Mouse (Mus musculus) midbrain, embryonic 10.5 days (tissue): ENCODE measurements around the gene Tm4sf4. TPM values are rescaled to one million over a fixed set of nuclear protein-coding genes. Genes with fewer than 3 reads are reported as not detected.

Experiments
- DNase-seq: peaks from one replicate; pipeline ENCODE4 v3.0.0-alpha.2; 2017; ENCODE audit warnings: low spot score
- H3K27ac ChIP-seq: fragments of 300-500 bp; sonication (generic); replicated peaks from 2 replicates; pipeline ENCODE4 v1.5.1; 2016; ENCODE audit warnings: mild to moderate bottlenecking
- H3K27me3 ChIP-seq: fragments of 300-500 bp; sonication (generic); 2 replicates; pipeline ENCODE4 v1.6.1; 2016; ENCODE audit warnings: low read depth, mild to moderate bottlenecking; ENCODE audit not compliant: poor library complexity, severe bottlenecking
- H3K36me3 ChIP-seq: fragments of 300-500 bp; sonication (generic); 2 replicates; pipeline ENCODE4 v1.6.1; 2016; ENCODE audit warnings: mild to moderate bottlenecking, moderate library complexity
- H3K4me1 ChIP-seq: fragments of 300-500 bp; sonication (generic); 2 replicates; pipeline ENCODE4 v1.6.1; 2016
- H3K4me3 ChIP-seq: fragments of 300-500 bp; sonication (generic); 2 replicates; pipeline ENCODE4 v1.5.1; 2016; ENCODE audit warnings: mild to moderate bottlenecking, moderate library complexity
- H3K9me3 ChIP-seq: fragments of 300-500 bp; sonication (generic); replicated peaks from 2 replicates; pipeline ENCODE4 v1.6.1; 2016; ENCODE audit warnings: mild to moderate bottlenecking
- WGBS: fragments of 180-500 bp; shearing (Covaris S2); methylation state at CpG from one replicate; pipeline ENCODE4 v1.1.7; 2016; 5-methylcytosine and 5-hydroxymethylcytosine counted together
- polyA plus RNA-seq: library from polyadenylated mRNA; unstranded; fragments of >200 nt; fragmentation: Nextera tagmentation; extraction: Ambion mirVana; gene quantifications from 2 replicates; pipeline ENCODE4 v1.2.1, GENCODE M21; 2016

Gene Tm4sf4
- polyA plus RNA-seq, result not detected in 2 replicates

GRCm38 (mm10) chr3:57425089-57425730 is at the start of gene Tm4sf4:
TSS of gene Tm4sf4 (plus strand) at chr3:57425314.
- Histone ChIP-seq H3K27me3 (no peaks in the 10 kb centered on the region), H3K4me1 (no peaks in the 10 kb centered on the region), H3K36me3 (no peaks in the 10 kb centered on the region), H3K27ac (0 out of 2 replicates have a peak within 1 kb of the TSS, but pooled peaks have one; percentile 23), H3K9me3 (no peaks in the 10 kb centered on the region), H3K4me3 (no peak within 1 kb of the TSS)
- no peak for DNase-seq
- WGBS, result 75% methylated on average over 10 of the region's 10 CpGs

GRCm38 (mm10) chr3:57386423-57386822 is 38.7 kb upstream of the Tm4sf4 start:
- Histone ChIP-seq H3K4me1 (no peaks in the 10 kb centered on the region), H3K4me3 (no peak overlapping the region), H3K36me3 (no peaks in the 10 kb centered on the region), H3K27me3 (no peaks in the 10 kb centered on the region), H3K27ac (no peak overlapping the region), H3K9me3 (no peaks in the 10 kb centered on the region)
- WGBS, result 91% methylated on average over 6 of the region's 6 CpGs
- DNase-seq, result no peak

- Histone ChIP-seq H3K4me1 (no peaks in the 10 kb centered on the region), H3K4me3 (no peak overlapping the region), H3K27ac (no peak overlapping the region), H3K36me3 (no peaks in the 10 kb centered on the region), H3K27me3 (no peaks in the 10 kb centered on the region), H3K9me3 (no peaks in the 10 kb centered on the region)
- no peak for DNase-seq
- 70% methylated on average over 2 of the region's 2 CpGs for WGBS
Observed at GRCm38 (mm10) chr3:57386895-57387294, 38.2 kb upstream of the Tm4sf4 start.

- Histone ChIP-seq H3K27me3 (no peaks in the 10 kb centered on the region), H3K4me3 (no peak overlapping the region), H3K9me3 (no peaks in the 10 kb centered on the region), H3K4me1 (no peaks in the 10 kb centered on the region), H3K27ac (no peak overlapping the region), H3K36me3 (no peaks in the 10 kb centered on the region)
- no peak for DNase-seq
- WGBS, result 86% methylated on average over 2 of the region's 2 CpGs
Observed at GRCm38 (mm10) chr3:57387593-57387992, 37.5 kb upstream of the Tm4sf4 start.

DNA sequence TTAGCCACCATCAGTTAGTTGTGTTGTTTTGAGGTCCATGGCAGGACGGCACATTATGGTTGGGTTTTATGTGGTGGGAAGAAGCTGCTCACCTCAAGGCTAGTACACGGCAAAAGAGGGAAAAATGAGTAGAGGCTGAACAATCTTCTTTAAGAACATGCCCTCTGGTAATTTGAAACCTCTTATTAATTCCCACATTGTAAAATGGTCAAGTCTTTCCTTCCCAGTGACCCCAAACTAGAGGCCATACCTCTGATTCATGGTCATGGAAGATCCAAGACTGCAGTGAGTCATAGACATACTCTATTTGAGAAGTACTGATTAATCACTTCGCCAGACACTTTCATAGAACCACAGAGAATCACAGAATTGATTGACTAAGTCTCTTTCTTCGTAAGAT is 13.6 kb upstream of the Tm4sf4 start:
- H3K9me3 ChIP-seq, result no peaks in the 10 kb centered on the region
- no peak overlapping the region for H3K27ac ChIP-seq
- no peak for DNase-seq
- 90% methylated on average over 4 of the region's 4 CpGs for WGBS
- H3K4me1 ChIP-seq, result no peaks in the 10 kb centered on the region
- no peak overlapping the region for H3K4me3 ChIP-seq
- no peaks in the 10 kb centered on the region for H3K36me3 ChIP-seq
- H3K27me3 ChIP-seq, result no peaks in the 10 kb centered on the region

DNA sequence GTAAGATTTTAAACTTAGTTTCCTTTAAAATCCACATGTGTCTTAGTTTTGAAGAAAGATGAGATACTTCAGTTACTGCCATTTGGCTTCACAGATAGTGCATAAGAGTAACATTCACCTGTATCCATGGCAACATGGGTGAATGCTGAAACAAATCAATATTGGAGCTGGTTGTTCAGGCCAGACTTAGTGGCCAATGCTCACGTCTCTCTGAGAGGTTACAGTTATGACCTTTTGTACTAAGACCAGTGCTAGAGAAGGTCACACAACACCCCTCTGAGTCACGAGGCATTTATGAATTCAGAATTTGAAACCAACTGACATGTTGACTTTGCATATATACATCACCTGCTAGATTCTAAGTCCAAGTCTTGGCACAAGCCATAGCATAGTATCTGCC is 4.9 kb upstream of the Tm4sf4 start:
- no peaks in the 10 kb centered on the region for H3K27me3 ChIP-seq
- WGBS, result 79% methylated on average over 2 of the region's 2 CpGs
- H3K27ac ChIP-seq, result no peak overlapping the region
- DNase-seq, result no peak
- no peaks in the 10 kb centered on the region for H3K9me3 ChIP-seq
- H3K36me3 ChIP-seq, result no peaks in the 10 kb centered on the region
- no peak overlapping the region for H3K4me3 ChIP-seq
- no peaks in the 10 kb centered on the region for H3K4me1 ChIP-seq

GRCm38 (mm10) chr3:57420660-57421059 is 4.5 kb upstream of the Tm4sf4 start:
- DNase-seq, result no peak
- Histone ChIP-seq H3K27me3 (no peaks in the 10 kb centered on the region), H3K4me3 (no peak overlapping the region), H3K9me3 (no peaks in the 10 kb centered on the region), H3K36me3 (no peaks in the 10 kb centered on the region), H3K27ac (no peak overlapping the region), H3K4me1 (no peaks in the 10 kb centered on the region)
- 100% methylated on average over 1 of the region's 1 CpGs for WGBS

GRCm38 (mm10) chr3:57426351-57426750 is 1.2 kb downstream of the Tm4sf4 start:
- Histone ChIP-seq H3K4me3 (no peak overlapping the region), H3K36me3 (no peaks in the 10 kb centered on the region), H3K27ac (no peak overlapping the region), H3K4me1 (no peaks in the 10 kb centered on the region), H3K9me3 (no peaks in the 10 kb centered on the region), H3K27me3 (no peaks in the 10 kb centered on the region)
- 92% methylated on average over 11 of the region's 11 CpGs for WGBS
- DNase-seq, result no peak

DNA sequence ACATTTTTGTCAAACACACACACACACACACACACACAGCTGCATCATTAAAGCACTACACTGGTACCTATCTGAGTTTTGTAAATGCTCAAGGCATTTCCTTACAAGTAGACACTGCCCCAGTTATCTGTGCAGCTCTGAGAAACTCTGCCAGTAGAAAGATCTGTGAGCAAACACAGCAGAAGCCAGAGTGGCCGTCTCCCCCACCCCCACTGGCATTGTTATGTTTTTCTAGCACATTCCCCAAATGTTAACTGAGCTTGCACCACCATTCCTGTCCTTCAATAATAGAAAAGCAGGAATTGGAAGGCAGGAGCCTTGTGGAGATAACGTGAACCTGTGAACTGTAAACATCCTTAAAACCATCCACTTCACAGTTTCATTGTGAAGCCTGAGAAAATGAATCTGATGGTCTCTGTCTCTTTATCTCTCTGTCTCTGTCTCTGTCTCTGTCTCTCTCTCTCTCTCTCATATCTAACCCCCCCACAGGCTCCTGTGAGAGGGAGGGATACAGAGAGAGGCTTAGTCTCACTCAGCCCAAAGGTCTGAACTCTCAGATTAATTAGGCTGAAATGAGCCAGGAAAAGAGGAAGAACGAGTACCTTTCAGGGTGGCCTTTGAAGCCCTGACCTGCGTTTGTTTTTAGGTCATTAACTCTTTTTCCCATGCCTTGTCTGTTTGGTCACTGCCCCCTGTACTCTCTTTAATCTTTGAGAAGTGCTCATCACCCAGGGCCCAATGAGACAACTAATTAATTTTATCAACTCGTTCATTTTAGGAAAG is 3.8 kb downstream of the Tm4sf4 start:
- Histone ChIP-seq H3K27ac (no peak overlapping the region), H3K9me3 (no peaks in the 10 kb centered on the region), H3K4me3 (no peak overlapping the region), H3K4me1 (no peaks in the 10 kb centered on the region), H3K36me3 (no peaks in the 10 kb centered on the region), H3K27me3 (no peaks in the 10 kb centered on the region)
- 49% methylated on average over 5 of the region's 5 CpGs for WGBS
- no peak for DNase-seq

GRCm38 (mm10) chr3:57429486-57429885 is 4.4 kb downstream of the Tm4sf4 start:
- Histone ChIP-seq H3K27me3 (no peaks in the 10 kb centered on the region), H3K4me1 (no peaks in the 10 kb centered on the region), H3K4me3 (no peak overlapping the region), H3K9me3 (no peaks in the 10 kb centered on the region), H3K36me3 (no peaks in the 10 kb centered on the region), H3K27ac (no peak overlapping the region)
- WGBS, result 76% methylated on average over 4 of the region's 4 CpGs
- no peak for DNase-seq

DNA sequence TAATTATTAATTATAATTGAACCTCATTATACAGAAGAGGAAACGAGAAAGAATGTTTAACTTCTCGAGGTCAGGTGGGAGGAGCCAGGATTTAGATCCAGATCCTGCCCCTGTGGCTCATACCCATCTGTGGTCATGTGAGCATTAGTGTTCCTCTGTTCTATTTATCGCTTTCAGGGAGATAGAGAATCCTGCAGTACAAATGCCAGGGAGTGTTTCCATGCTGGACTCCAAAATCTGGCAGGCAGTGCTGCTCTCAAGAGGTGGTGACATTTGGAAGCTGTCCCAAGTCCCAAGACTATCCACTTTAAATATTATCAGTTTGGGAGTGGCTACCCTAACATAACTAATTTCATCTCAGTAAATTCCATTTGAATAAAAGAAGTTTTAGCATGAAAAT is 6.6 kb downstream of the Tm4sf4 start:
- H3K27ac ChIP-seq, result no peak overlapping the region
- 91% methylated on average over 3 of the region's 3 CpGs for whole genome bisulfite sequencing

DNA sequence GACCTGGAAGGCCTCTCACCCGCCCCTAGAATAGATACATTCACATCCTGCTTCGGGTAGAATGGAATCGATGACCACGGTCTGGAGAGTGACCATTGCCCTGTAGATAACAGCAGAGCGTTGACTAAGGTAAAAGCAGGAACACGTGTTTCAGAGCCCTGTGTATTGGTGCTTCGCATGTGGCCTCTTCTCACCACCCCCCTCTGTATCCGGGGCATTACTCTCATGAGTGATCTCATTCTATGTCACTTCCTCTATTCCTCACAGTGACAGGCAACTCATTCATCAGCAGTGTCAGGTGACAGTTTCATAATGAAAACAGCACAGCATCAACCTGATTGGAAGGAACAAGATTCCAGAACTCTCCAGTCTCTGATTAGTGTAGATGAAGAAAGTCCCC is 10.2 kb downstream of the Tm4sf4 start:
- H3K36me3 ChIP-seq, result no peaks in the 10 kb centered on the region
- 89% methylated on average over 8 of the region's 8 CpGs for WGBS
- H3K27me3 ChIP-seq, result no peaks in the 10 kb centered on the region
- no peak overlapping the region for H3K27ac ChIP-seq
- no peaks in the 10 kb centered on the region for H3K4me1 ChIP-seq
- H3K4me3 ChIP-seq, result no peak overlapping the region
- no peak for DNase-seq
- no peaks in the 10 kb centered on the region for H3K9me3 ChIP-seq

More for the DNA sequence above, 6.6 kb downstream of the Tm4sf4 start:
- Histone ChIP-seq H3K27me3 (no peaks in the 10 kb centered on the region), H3K4me3 (no peak overlapping the region), H3K36me3 (no peaks in the 10 kb centered on the region), H3K9me3 (no peaks in the 10 kb centered on the region), H3K4me1 (no peaks in the 10 kb centered on the region)
- no peak for DNase-seq

DNA sequence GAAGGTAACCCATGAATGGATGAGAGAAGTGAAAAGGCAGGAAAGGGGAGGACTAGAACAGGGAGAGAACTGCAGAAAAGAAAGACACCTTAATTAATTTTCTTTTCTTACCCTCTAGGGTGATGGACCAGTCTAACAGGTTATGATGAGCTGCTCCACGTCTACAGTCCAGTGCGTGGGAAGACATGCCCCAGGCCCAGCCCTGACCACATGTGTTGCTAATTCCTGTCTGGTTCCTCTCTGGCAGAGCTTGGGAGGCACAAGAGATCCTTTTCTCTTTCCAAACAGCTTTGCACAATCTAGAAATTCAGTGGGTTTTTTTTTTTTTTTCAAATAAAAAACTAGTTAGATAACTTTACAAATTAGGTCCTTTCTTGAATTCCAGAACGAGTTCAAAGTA is 15.8 kb downstream of the Tm4sf4 start:
- Histone ChIP-seq H3K9me3 (no peaks in the 10 kb centered on the region), H3K4me1 (no peaks in the 10 kb centered on the region), H3K4me3 (no peak overlapping the region), H3K36me3 (no peaks in the 10 kb centered on the region), H3K27me3 (no peaks in the 10 kb centered on the region), H3K27ac (no peak overlapping the region)
- WGBS, result 86% methylated on average over 3 of the region's 3 CpGs
- DNase-seq, result no peak
